Mouse (Mus musculus): ENCODE results near the gene Ctnnbl1. TPM values are rescaled to one million over a fixed set of nuclear protein-coding genes. Genes with fewer than 3 reads are reported as not detected.

Ctnnbl1 gene
- polyA plus RNA-seq, 1 experiment = 95.0 TPM

GRCm38 (mm10) chr2:157936676-157937075, 199.5 kb downstream of the Ctnnbl1 start:
- H3K27me3 ChIP-seq (ENCODE audit: control insufficient read depth, insufficient read depth, low read length) = no peaks in the 10 kb centered on the region
- no peaks in the 10 kb centered on the region for H3K36me3 ChIP-seq (ENCODE audit: control insufficient read depth, insufficient read depth, low read length)
- TF ChIP-seq POLR2A (IDR thresholded peaks at IDR 0.05; ENCODE audit: control insufficient read depth, low read depth, low read length) = no peak
- peak; percentile 48; the same call in 1 of the 2 replicates for TF ChIP-seq CTCF (IDR thresholded peaks at IDR 0.05; ENCODE audit: control insufficient read depth, insufficient read depth, insufficient replicate concordance, low read depth, low read length)
- no peak overlapping the region for H3K4me3 ChIP-seq (ENCODE audit: control insufficient read depth, low read depth, low read length)
- H3K27ac ChIP-seq (ENCODE audit: control insufficient read depth, insufficient read depth, low read depth, low read length) = no peak overlapping the region
- peaks cover 9% of the 10 kb centered on the region for H3K4me1 ChIP-seq (ENCODE audit: control insufficient read depth, insufficient read depth, low read length)

GRCm38 (mm10) chr2:157940586-157941185, 203.5 kb downstream of the Ctnnbl1 start:
- H3K27me3 ChIP-seq (ENCODE audit: control insufficient read depth, insufficient read depth, low read length) = no peaks in the 10 kb centered on the region
- H3K27ac ChIP-seq (ENCODE audit: control insufficient read depth, insufficient read depth, low read depth, low read length) = no peak overlapping the region
- TF ChIP-seq CTCF (IDR thresholded peaks at IDR 0.05; ENCODE audit: control insufficient read depth, insufficient read depth, insufficient replicate concordance, low read depth, low read length) = no peak
- TF ChIP-seq POLR2A (IDR thresholded peaks at IDR 0.05; ENCODE audit: control insufficient read depth, low read depth, low read length) = no peak
- peaks cover 21% of the 10 kb centered on the region for H3K4me1 ChIP-seq (ENCODE audit: control insufficient read depth, insufficient read depth, low read length)
- no peak overlapping the region; the same call in 1 of the 2 replicates for H3K4me3 ChIP-seq (ENCODE audit: control insufficient read depth, low read depth, low read length)
- no peaks in the 10 kb centered on the region for H3K36me3 ChIP-seq (ENCODE audit: control insufficient read depth, insufficient read depth, low read length)

Other genes with a start within 250 kb of the Ctnnbl1 start
- 1.4 and 1.7 TPM in 2 replicates for gene Nnat, start 177.3 kb upstream of the Ctnnbl1 start, polyA plus RNA-seq (2012; rRNA removed)
- 31.4 and 35.0 TPM in 2 replicates for gene Blcap, start 166.1 kb upstream of the Ctnnbl1 start, polyA plus RNA-seq (2012; rRNA removed)
- 1.5 and 1.8 TPM in 2 replicates for gene Vstm2l, start 177.3 kb downstream of the Ctnnbl1 start, polyA plus RNA-seq (2012; rRNA removed)